Mouse (Mus musculus): ENCODE results near the gene Gpat3. TPM values are rescaled to one million over a fixed set of nuclear protein-coding genes. Genes with fewer than 3 reads are reported as not detected.

Gpat3 gene
- polyA plus RNA-seq, 1 experiment from 2014 or later: 3.2 TPM

- Histone ChIP-seq H3K9me3 (no peaks in the 10 kb centered on the region), H3K9ac (no peak overlapping the region), H3K27me3 (peaks cover 9% of the 10 kb centered on the region; the same call in 1 of the 2 replicates), H3K4me1 (0 out of 2 replicates have a peak, but pooled peaks cover 4% of the 10 kb centered on the region), H3K36me3 (no peaks in the 10 kb centered on the region), H3K4me3 (no peak overlapping the region), H3K4me2 (replicated peaks) (no peak overlapping the region), H3K27ac (no peak overlapping the region)
- no peak for ATAC-seq (ENCODE audit: low FRiP score, low read depth)
- WGBS: 49% methylated on average over 11 of the region's 11 CpGs
Observed at GRCm38 (mm10) chr5:100943716-100944115, 98.2 kb downstream of the Gpat3 start.

GRCm38 (mm10) chr5:100945336-100945735, 99.8 kb downstream of the Gpat3 start:
- Histone ChIP-seq H3K9me3 (no peaks in the 10 kb centered on the region), H3K4me1 (0 out of 2 replicates have a peak, but pooled peaks cover 4% of the 10 kb centered on the region), H3K9ac (no peak overlapping the region), H3K36me3 (no peaks in the 10 kb centered on the region), H3K27me3 (peaks cover 9% of the 10 kb centered on the region; the same call in 1 of the 2 replicates), H3K4me3 (no peak overlapping the region), H3K4me2 (replicated peaks) (no peak overlapping the region), H3K27ac (no peak overlapping the region)
- WGBS: 44% methylated on average over 10 of the region's 10 CpGs
- ATAC-seq (ENCODE audit: low FRiP score, low read depth): no peak

Other genes starting within 250 kb of the Gpat3 start
- 46.4 and 50.8 TPM in 2 replicates for gene Coq2, start 170.6 kb upstream of the Gpat3 start, polyA plus RNA-seq (2015; fragmentation: Nextera tagmentation; extraction: Ambion mirVana)
- gene Hpse, start 126.0 kb upstream of the Gpat3 start, polyA plus RNA-seq (2015; fragmentation: Nextera tagmentation; extraction: Ambion mirVana): 3.2 and 4.0 TPM in 2 replicates
- 19.6 and 21.2 TPM in 2 replicates for gene Helq, start 47.1 kb upstream of the Gpat3 start, polyA plus RNA-seq (2015; fragmentation: Nextera tagmentation; extraction: Ambion mirVana)
- gene Mrps18c, start 47.1 kb upstream of the Gpat3 start, polyA plus RNA-seq (2015; fragmentation: Nextera tagmentation; extraction: Ambion mirVana): 178 and 179 TPM in 2 replicates
- gene Abraxas1, start 24.7 kb upstream of the Gpat3 start, polyA plus RNA-seq (2015; fragmentation: Nextera tagmentation; extraction: Ambion mirVana): 35.1 and 36.9 TPM in 2 replicates

Measured in limb, embryonic 13.5 days (tissue).